Mouse (Mus musculus): ENCODE data around the gene Gm45808.
"Not testable (repeated sequence)": the region's sequence is repeated elsewhere in the genome, so short reads cannot be mapped to it uniquely, and the experiment has no call there.

Gm45808 gene

GRCm38 (mm10) chr7:45509181-45509882 lies 22.7 kb upstream of the Gm45808 start:
- DNase-seq (ENCODE audit: inconsistent ontology term) = no peak

GRCm38 (mm10) chr7:45508561-45508960 lies 21.9 kb upstream of the Gm45808 start:
- no peak for DNase-seq (ENCODE audit: inconsistent ontology term)

- DNase-seq (ENCODE audit: inconsistent ontology term) = no peak
Measured at GRCm38 (mm10) chr7:45507583-45507982, 21.0 kb upstream of the Gm45808 start.

GRCm38 (mm10) chr7:45498427-45498826 lies 11.8 kb upstream of the Gm45808 start:
- DNase-seq (ENCODE audit: inconsistent ontology term) = no peak

GRCm38 (mm10) chr7:45494548-45494947 lies 7.9 kb upstream of the Gm45808 start:
- no peak for DNase-seq (ENCODE audit: inconsistent ontology term)

- DNase-seq (ENCODE audit: inconsistent ontology term) = no peak
Measured at GRCm38 (mm10) chr7:45492951-45493350, 6.3 kb upstream of the Gm45808 start.

- no peak for DNase-seq (ENCODE audit: inconsistent ontology term)
Measured at GRCm38 (mm10) chr7:45492225-45492844, 5.7 kb upstream of the Gm45808 start.

- no peak for DNase-seq (ENCODE audit: inconsistent ontology term)
Measured at GRCm38 (mm10) chr7:45491264-45491663, 4.7 kb upstream of the Gm45808 start.

GRCm38 (mm10) chr7:45490822-45491221 lies 4.2 kb upstream of the Gm45808 start:
- no peak for DNase-seq (ENCODE audit: inconsistent ontology term)

- no peak for DNase-seq (ENCODE audit: inconsistent ontology term)
Measured at GRCm38 (mm10) chr7:45489578-45489977, 3.0 kb upstream of the Gm45808 start.

GRCm38 (mm10) chr7:45488293-45489204 lies 1.9 kb upstream of the Gm45808 start, which contains the start of gene Dhdh:
Gene Dhdh, minus strand, starts transcription at chr7:45488805.
- no peak for DNase-seq (ENCODE audit: inconsistent ontology term)

GRCm38 (mm10) chr7:45487861-45488292 lies 1.3 kb upstream of the Gm45808 start:
- DNase-seq (ENCODE audit: inconsistent ontology term) = no peak

- no peak for DNase-seq (ENCODE audit: inconsistent ontology term)
Measured at GRCm38 (mm10) chr7:45486158-45486557, 453 bp downstream of the Gm45808 start.

GRCm38 (mm10) chr7:45484985-45485384 lies 1.6 kb downstream of the Gm45808 start:
- DNase-seq (ENCODE audit: inconsistent ontology term) = not testable (repeated sequence)

GRCm38 (mm10) chr7:45482166-45482565 lies 4.4 kb downstream of the Gm45808 start:
- no peak for DNase-seq (ENCODE audit: inconsistent ontology term)

- peak; percentile 50 for DNase-seq (ENCODE audit: inconsistent ontology term)
Measured at GRCm38 (mm10) chr7:45481374-45481927, 5.2 kb downstream of the Gm45808 start, which contains the start of gene Tulp2. Gene Tulp2, plus strand, starts transcription at chr7:45481877.

GRCm38 (mm10) chr7:45480310-45480709 lies 6.3 kb downstream of the Gm45808 start:
- not testable (repeated sequence) for DNase-seq (ENCODE audit: inconsistent ontology term)

GRCm38 (mm10) chr7:45478774-45479173 lies 7.8 kb downstream of the Gm45808 start:
- no peak for DNase-seq (ENCODE audit: inconsistent ontology term)

- DNase-seq (ENCODE audit: inconsistent ontology term) = peak; percentile 62
Measured at GRCm38 (mm10) chr7:45477003-45477402, 9.6 kb downstream of the Gm45808 start.

GRCm38 (mm10) chr7:45476453-45476852 lies 10.2 kb downstream of the Gm45808 start:
- no peak for DNase-seq (ENCODE audit: inconsistent ontology term)

GRCm38 (mm10) chr7:45475291-45475969 lies 11.2 kb downstream of the Gm45808 start:
- no peak for DNase-seq (ENCODE audit: inconsistent ontology term)
